8 mouse cellular contexts compared by ENCODE assay signal in genomic region chrX:74084946-74085498, GRCm38 (mm10). TPM values are rescaled to one million over a fixed set of nuclear protein-coding genes. Genes with fewer than 3 reads are reported as not detected.
DNase-seq lines count a peak whose midpoint lies in the region; ATAC-seq and TF ChIP-seq lines count a peak whose summit lies in the region.

No protein-coding gene starts in this region.

- peak overlapping the region; percentile 64 for H3K4me3 ChIP-seq in heart, embryonic 11.5 days (ENCODE audit: low read depth, low read length)
- peak overlapping the region; percentile 63 for H3K4me3 ChIP-seq in kidney, embryonic 15.5 days (replicated peaks)

- H3K9me3 ChIP-seq in heart, embryonic 11.5 days (replicated peaks; ENCODE audit: control insufficient read depth, low read length) = no peaks in the 10 kb centered on the region
- no peaks in the 10 kb centered on the region for H3K9me3 ChIP-seq in kidney, embryonic 15.5 days (replicated peaks)

- TF ChIP-seq CTCF in brain, embryonic 14.5 days (IDR thresholded peaks at IDR 0.05; ENCODE audit: borderline replicate concordance, extremely low read depth, insufficient read depth, insufficient read length) = no peak

- peak overlapping the region; percentile 96 for H3K27ac ChIP-seq in heart, embryonic 11.5 days (ENCODE audit: low read depth, low read length)
- H3K27ac ChIP-seq in kidney, embryonic 15.5 days = peak overlapping the region; percentile 95

- ATAC-seq in erythroblast, adult 5-6 weeks (replicated peaks; ENCODE audit: low FRiP score, poor library complexity, severe bottlenecking) = peak; percentile 69
- ATAC-seq in heart, embryonic 11.5 days (replicated peaks; ENCODE audit: insufficient number of reproducible peaks, low FRiP score, low TSS enrichment) = peak; percentile 71
- ATAC-seq in kidney, embryonic 15.5 days (replicated peaks; ENCODE audit: low FRiP score) = peak; percentile 81

- 0 out of 2 replicates have a peak, but pooled peaks have one; percentile 45 for TF ChIP-seq POLR2A in brain, embryonic 14.5 days (IDR thresholded peaks at IDR 0.05; ENCODE audit: borderline replicate concordance, extremely low read depth, insufficient read depth, insufficient read length, poor library complexity, severe bottlenecking)

- H3K9ac ChIP-seq in heart, embryonic 11.5 days (ENCODE audit: low read depth, low read length) = peak overlapping the region; percentile 89
- peak overlapping the region; percentile 73 for H3K9ac ChIP-seq in kidney, embryonic 15.5 days

- 10% methylated on average over 27 of the region's 56 CpGs for WGBS in heart, embryonic 11.5 days (ENCODE audit: insufficient replicate concordance)
- WGBS in kidney, embryonic 15.5 days = 20% methylated on average over 37 of the region's 56 CpGs

- H3K4me1 ChIP-seq in heart, embryonic 11.5 days (ENCODE audit: control insufficient read depth, insufficient read depth, low read length) = 0 out of 2 replicates have a peak, but pooled peaks cover 5% of the 10 kb centered on the region
- peaks cover 3% of the 10 kb centered on the region; the same call in 1 of the 2 replicates for H3K4me1 ChIP-seq in kidney, embryonic 15.5 days

- peak; percentile 83 for DNase-seq in CD4-positive helper T cell, adult 2 months (ENCODE audit: low read depth, low spot score)
- peak; percentile 96 for DNase-seq in brain, embryonic 14.5 days (ENCODE audit: low read depth)
- DNase-seq in liver = peak; percentile 88
- peak; percentile 6 to 41 for DNase-seq in monocyte, adult 2 months (ENCODE audit: low read depth in 1 of 2, low spot score in 2 of 2)
- peak; percentile 28 to 53 for DNase-seq in spleen, postnatal 14 days (ENCODE audit: low spot score in 2 of 2)

- no peaks in the 10 kb centered on the region for H3K36me3 ChIP-seq in heart, embryonic 11.5 days (ENCODE audit: control insufficient read depth, insufficient read depth, low read length)
- no peaks in the 10 kb centered on the region for H3K36me3 ChIP-seq in kidney, embryonic 15.5 days

- H3K27me3 ChIP-seq in heart, embryonic 11.5 days (ENCODE audit: control insufficient read depth, insufficient read depth, low read length) = peaks cover 4% of the 10 kb centered on the region; the same call in 1 of the 2 replicates
- H3K27me3 ChIP-seq in kidney, embryonic 15.5 days = peaks cover 19% of the 10 kb centered on the region

- H3K4me2 ChIP-seq in heart, embryonic 11.5 days = peak overlapping the region; percentile 71
- H3K4me2 ChIP-seq in kidney, embryonic 15.5 days = peak overlapping the region; percentile 61

RNA-seq across cellular contexts. Expression of gene Opn1mw, which starts 42.2 kb away (rescaled TPM):
- not detected in 2 replicates for polyA plus RNA-seq in brain, embryonic 14.5 days (2012; rRNA removed)
- total RNA-seq in erythroblast, adult 5-6 weeks (2015; ENCODE audit: low replicate concordance) = not detected in 2 replicates
- not detected in 2 replicates for total RNA-seq in erythroblast, adult 5-6 weeks (2017; ENCODE audit: low replicate concordance)
- not detected in 2 replicates for polyA plus RNA-seq in heart, embryonic 11.5 days (2014; fragmentation: Nextera tagmentation; extraction: Ambion mirVana)
- not detected in 2 replicates for polyA plus RNA-seq in kidney, embryonic 15.5 days (2015; fragmentation: Nextera tagmentation; extraction: Ambion mirVana)

RNA-seq across cellular contexts. Expression of gene Mecp2, which starts 50.1 kb away (rescaled TPM):
- polyA plus RNA-seq in brain, embryonic 14.5 days (2012; rRNA removed) = 25.4 and 38.9 TPM in 2 replicates
- total RNA-seq in erythroblast, adult 5-6 weeks (2015; ENCODE audit: low replicate concordance) = 8.5 and 9.4 TPM in 2 replicates
- total RNA-seq in erythroblast, adult 5-6 weeks (2017; ENCODE audit: low replicate concordance) = 7.2 and 11.4 TPM in 2 replicates
- polyA plus RNA-seq in heart, embryonic 11.5 days (2014; fragmentation: Nextera tagmentation; extraction: Ambion mirVana) = 9.8 and 11.9 TPM in 2 replicates
- polyA plus RNA-seq in kidney, embryonic 15.5 days (2015; fragmentation: Nextera tagmentation; extraction: Ambion mirVana) = 11.2 and 12.1 TPM in 2 replicates

Comparison
In these comparisons a context has a peak if more than half of its experiments do, and no peak if none do; other contexts are left out.
1. Peak in every context shown above with its lines: DNase-seq, ATAC-seq, H3K4me3 ChIP-seq and H3K27ac ChIP-seq.
2. DNase-seq: peak in every context shown above with its lines; median percentile 96 in brain, embryonic 14.5 days; 88 in liver; 83 in CD4-positive helper T cell, adult 2 months; 40 in spleen, postnatal 14 days; 24 in monocyte, adult 2 months.